Mouse (Mus musculus) ES-Bruce4 (cell line): ENCODE measurements around the gene Aloxe3. TPM values are rescaled to one million over a fixed set of nuclear protein-coding genes. Genes with fewer than 3 reads are reported as not detected.

Experiments used
- H3K27ac ChIP-seq: 2 replicates; pipeline ENCODE4 v1.5.1; 2012; ENCODE audit warnings: low read length, inconsistent platforms; ENCODE audit not compliant: insufficient read depth
- H3K27me3 ChIP-seq: 2 replicates; pipeline ENCODE4 v1.6.1; 2012; ENCODE audit warnings: mild to moderate bottlenecking, low read length, inconsistent platforms; ENCODE audit not compliant: control insufficient read depth, poor library complexity, insufficient read depth, severe bottlenecking
- H3K36me3 ChIP-seq: 2 replicates; pipeline ENCODE4 v1.6.1; 2012; ENCODE audit warnings: inconsistent platforms, mild to moderate bottlenecking, low read length, moderate library complexity; ENCODE audit not compliant: control insufficient read depth, poor library complexity, insufficient read depth, severe bottlenecking
- H3K4me1 ChIP-seq: one replicate; pipeline ENCODE4 v1.8.1; 2011; ENCODE audit warnings: low read length; ENCODE audit not compliant: control insufficient read depth, insufficient read depth
- H3K4me3 ChIP-seq: 2 replicates; pipeline ENCODE4 v1.5.1; 2011; ENCODE audit warnings: low read depth, mild to moderate bottlenecking, low read length
- H3K9ac ChIP-seq: 2 replicates; pipeline ENCODE4 v1.6.1; 2012; ENCODE audit warnings: low read depth, mild to moderate bottlenecking, inconsistent platforms; ENCODE audit not compliant: poor library complexity, severe bottlenecking
- H3K9me3 ChIP-seq: replicated peaks from 2 replicates; pipeline ENCODE4 v1.6.1; 2012; ENCODE audit warnings: mild to moderate bottlenecking, low read length, inconsistent platforms; ENCODE audit not compliant: control insufficient read depth, poor library complexity, insufficient read depth, severe bottlenecking
- CTCF ChIP-seq: IDR thresholded peaks from one replicate; pipeline ENCODE4 v1.8.1; 2011; ENCODE audit warnings: low read depth, low read length
- EP300 ChIP-seq: IDR thresholded peaks from 2 replicates; pipeline ENCODE4 v1.6.1; 2011; ENCODE audit warnings: low read depth, low read length; ENCODE audit not compliant: insufficient read depth
- POLR2A ChIP-seq: IDR thresholded peaks from one replicate; pipeline ENCODE4 v1.8.1; 2011; ENCODE audit warnings: low read length; ENCODE audit not compliant: insufficient read depth
- polyA plus RNA-seq: library from polyadenylated mRNA; stranded (reverse); fragments of >200 nt; gene quantifications from 2 replicates; pipeline ENCODE4 v1.2.4, GENCODE M21; 2011; ENCODE audit warnings: low read depth; ENCODE audit not compliant: missing spikeins, insufficient read depth, insufficient read length

Aloxe3 gene
- polyA plus RNA-seq, 1 experiment: 2.0 TPM

DNA sequence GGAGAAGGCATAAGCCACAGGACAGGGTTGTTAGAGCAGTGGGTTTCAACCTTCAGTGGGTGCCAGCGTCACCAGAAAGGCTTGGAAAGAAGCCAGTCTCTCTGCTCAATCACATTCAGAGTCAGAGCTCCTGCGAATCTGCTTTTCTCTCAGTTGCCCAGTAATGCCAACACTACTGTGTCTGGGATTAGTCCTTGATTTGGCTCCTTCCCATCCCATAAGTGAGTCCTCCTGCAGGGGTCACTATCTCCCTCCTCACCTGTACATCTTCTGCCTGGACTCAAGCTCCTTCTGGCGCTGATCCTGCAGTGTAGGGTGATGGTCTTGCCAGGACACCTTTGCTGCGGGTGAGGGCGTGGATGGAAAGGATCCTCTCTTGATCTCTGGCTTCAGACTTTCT lies 71.1 kb downstream of the Aloxe3 start:
- no peaks in the 10 kb centered on the region for H3K4me1 ChIP-seq
- no peak overlapping the region for H3K9ac ChIP-seq
- peak overlapping the region; percentile 7; the same call in 1 of the 2 replicates for H3K4me3 ChIP-seq
- H3K9me3 ChIP-seq: no peaks in the 10 kb centered on the region
- no peak overlapping the region for H3K27ac ChIP-seq
- TF ChIP-seq POLR2A: no peak
- peak; percentile 52 for TF ChIP-seq CTCF
- TF ChIP-seq EP300: no peak
- no peaks in the 10 kb centered on the region for H3K36me3 ChIP-seq
- H3K27me3 ChIP-seq: no peaks in the 10 kb centered on the region

GRCm38 (mm10) chr11:69197194-69197593 lies 71.5 kb downstream of the Aloxe3 start:
- Histone ChIP-seq H3K27me3 (no peaks in the 10 kb centered on the region), H3K4me1 (no peaks in the 10 kb centered on the region), H3K4me3 (peak overlapping the region; percentile 7; the same call in 1 of the 2 replicates), H3K36me3 (no peaks in the 10 kb centered on the region), H3K27ac (no peak overlapping the region), H3K9me3 (no peaks in the 10 kb centered on the region), H3K9ac (no peak overlapping the region)
- TF ChIP-seq CTCF (no peak), POLR2A (no peak), EP300 (no peak)

DNA sequence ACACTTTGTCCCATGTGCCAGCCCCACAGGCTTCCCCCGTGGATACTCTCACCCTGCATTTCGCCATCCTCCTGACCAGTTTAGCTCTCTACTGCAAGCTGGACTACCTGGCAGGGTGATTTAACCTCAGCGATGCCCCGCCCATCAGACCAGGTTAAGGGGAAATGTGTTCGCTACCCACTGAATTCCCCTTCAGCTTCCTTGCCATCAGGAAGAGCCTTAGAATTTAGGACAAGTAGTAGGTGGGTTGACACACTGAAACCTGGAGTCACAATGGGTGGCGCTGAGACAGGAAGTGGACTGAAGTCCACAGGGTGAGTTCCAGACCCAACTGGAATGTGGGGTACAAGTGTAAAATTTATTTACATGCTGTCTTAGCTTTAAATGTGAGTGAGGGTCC lies 72.0 kb downstream of the Aloxe3 start, which contains the start of gene Alox8:
Gene Alox8 (minus strand): TSS at position 101 of the 400 bp plus-strand sequence.
- TF ChIP-seq CTCF: no peak
- TF ChIP-seq EP300: no peak
- TF ChIP-seq POLR2A: no peak
- no peak within 1 kb of the TSS for H3K9ac ChIP-seq
- H3K4me3 ChIP-seq: peak within 1 kb of the TSS; percentile 7; the same call in 1 of the 2 replicates
- no peaks in the 10 kb centered on the region for H3K36me3 ChIP-seq
- no peaks in the 10 kb centered on the region for H3K9me3 ChIP-seq
- no peaks in the 10 kb centered on the region for H3K4me1 ChIP-seq
- H3K27ac ChIP-seq: no peak within 1 kb of the TSS
- no peaks in the 10 kb centered on the region for H3K27me3 ChIP-seq

Other genes starting within 250 kb of the Aloxe3 start
- not detected in 2 replicates for gene Rnf222, start 237.3 kb upstream of the Aloxe3 start, polyA plus RNA-seq
- 4,511 and 5,371 TPM in 2 replicates for gene Rpl26, start 224.3 kb upstream of the Aloxe3 start, polyA plus RNA-seq
- not detected in 2 replicates for gene Odf4, start 198.8 kb upstream of the Aloxe3 start, polyA plus RNA-seq
- gene Arhgef15, start 168.4 kb upstream of the Aloxe3 start, polyA plus RNA-seq: 2.6 and 3.7 TPM in 2 replicates
- gene Slc25a35, start 157.8 kb upstream of the Aloxe3 start, polyA plus RNA-seq: 3.4 and 4.6 TPM in 2 replicates
- gene Rangrf, start 150.7 kb upstream of the Aloxe3 start, polyA plus RNA-seq: 70.3 and 98.6 TPM in 2 replicates
- gene Pfas, start 117.4 kb upstream of the Aloxe3 start, polyA plus RNA-seq: 79.6 and 85.3 TPM in 2 replicates
- 164 and 169 TPM in 2 replicates for gene Ctc1, start 110.0 kb upstream of the Aloxe3 start, polyA plus RNA-seq
- gene Aurkb, start 80.2 kb upstream of the Aloxe3 start, polyA plus RNA-seq: 108 and 121 TPM in 2 replicates
- gene Borcs6, start 66.2 kb upstream of the Aloxe3 start, polyA plus RNA-seq: 4.0 and 7.0 TPM in 2 replicates
- gene Tmem107, start 55.1 kb upstream of the Aloxe3 start, polyA plus RNA-seq: 17.1 and 24.7 TPM in 2 replicates
- gene Vamp2, start 37.4 kb upstream of the Aloxe3 start, polyA plus RNA-seq: 39.5 and 41.6 TPM in 2 replicates
- 25.0 and 29.3 TPM in 2 replicates for gene Per1, start 30.7 kb upstream of the Aloxe3 start, polyA plus RNA-seq
- gene Hes7, start 5.5 kb upstream of the Aloxe3 start, polyA plus RNA-seq: not detected in 2 replicates
- not detected in 2 replicates for gene 9130213A22Rik, start 3.3 kb upstream of the Aloxe3 start, polyA plus RNA-seq
- gene Alox12b, start 31.1 kb downstream of the Aloxe3 start, polyA plus RNA-seq: 0.27 TPM in 1 of 2 replicates, not detected in the other
- gene Alox8, start 71.9 kb downstream of the Aloxe3 start, polyA plus RNA-seq: not detected in 2 replicates
- 0.11 TPM in 1 of 2 replicates, not detected in the other for gene Gucy2e, start 111.1 kb downstream of the Aloxe3 start, polyA plus RNA-seq
- gene Cntrob, start 197.9 kb downstream of the Aloxe3 start, polyA plus RNA-seq: 25.9 and 27.5 TPM in 2 replicates
- 89.1 and 96.0 TPM in 2 replicates for gene Trappc1, start 198.1 kb downstream of the Aloxe3 start, polyA plus RNA-seq
- gene Kcnab3, start 200.4 kb downstream of the Aloxe3 start, polyA plus RNA-seq: 2.5 and 3.4 TPM in 2 replicates
- 1.7 and 3.3 TPM in 2 replicates for gene Rnf227, start 214.6 kb downstream of the Aloxe3 start, polyA plus RNA-seq
- gene Chd3, start 243.5 kb downstream of the Aloxe3 start, polyA plus RNA-seq: 21.9 and 25.7 TPM in 2 replicates